Mouse (Mus musculus): Measurements from ENCODE around the gene Patj.

DNA sequence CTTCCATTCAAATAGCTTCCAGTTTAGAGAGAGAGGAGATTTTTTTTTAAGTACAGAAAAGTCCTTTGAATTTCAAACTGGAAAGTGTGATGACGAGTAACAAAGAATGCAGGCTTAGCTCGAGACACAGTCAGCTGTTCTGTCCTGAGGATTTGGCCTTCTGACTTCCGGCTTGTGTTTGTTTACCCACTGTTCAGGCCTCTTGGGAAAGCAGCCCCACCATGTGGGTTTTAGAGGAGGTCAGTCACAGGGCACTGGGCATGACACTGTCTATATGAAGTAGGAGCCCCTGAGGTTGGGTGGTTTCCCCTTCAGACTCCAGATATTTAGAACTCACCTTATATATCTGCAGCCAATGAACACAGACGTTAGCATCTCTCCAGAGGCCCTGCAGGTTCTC lies 174.3 kb downstream of the Patj start:
- TF ChIP-seq CTCF (conservative IDR thresholded peaks at IDR 0.05; ENCODE audit: low read length) (no peak), POU5F1 (IDR thresholded peaks at IDR 0.05; ENCODE audit: borderline replicate concordance, low read length) (no peak)

Data from E14TG2a.4 (cell line).